Mouse (Mus musculus): Measurements from ENCODE around the gene Nectin2.
"Not testable (repeated sequence)": the region's sequence is repeated elsewhere in the genome, so short reads cannot be mapped to it uniquely, and the experiment has no call there.

The Nectin2 gene

GRCm38 (mm10) chr7:19750217-19751069 is at the start of gene Nectin2:
Nectin2 (minus strand) TSS chr7:19750483.
- peak; percentile 89 for DNase-seq (ENCODE audit: low read depth, low spot score)

DNA sequence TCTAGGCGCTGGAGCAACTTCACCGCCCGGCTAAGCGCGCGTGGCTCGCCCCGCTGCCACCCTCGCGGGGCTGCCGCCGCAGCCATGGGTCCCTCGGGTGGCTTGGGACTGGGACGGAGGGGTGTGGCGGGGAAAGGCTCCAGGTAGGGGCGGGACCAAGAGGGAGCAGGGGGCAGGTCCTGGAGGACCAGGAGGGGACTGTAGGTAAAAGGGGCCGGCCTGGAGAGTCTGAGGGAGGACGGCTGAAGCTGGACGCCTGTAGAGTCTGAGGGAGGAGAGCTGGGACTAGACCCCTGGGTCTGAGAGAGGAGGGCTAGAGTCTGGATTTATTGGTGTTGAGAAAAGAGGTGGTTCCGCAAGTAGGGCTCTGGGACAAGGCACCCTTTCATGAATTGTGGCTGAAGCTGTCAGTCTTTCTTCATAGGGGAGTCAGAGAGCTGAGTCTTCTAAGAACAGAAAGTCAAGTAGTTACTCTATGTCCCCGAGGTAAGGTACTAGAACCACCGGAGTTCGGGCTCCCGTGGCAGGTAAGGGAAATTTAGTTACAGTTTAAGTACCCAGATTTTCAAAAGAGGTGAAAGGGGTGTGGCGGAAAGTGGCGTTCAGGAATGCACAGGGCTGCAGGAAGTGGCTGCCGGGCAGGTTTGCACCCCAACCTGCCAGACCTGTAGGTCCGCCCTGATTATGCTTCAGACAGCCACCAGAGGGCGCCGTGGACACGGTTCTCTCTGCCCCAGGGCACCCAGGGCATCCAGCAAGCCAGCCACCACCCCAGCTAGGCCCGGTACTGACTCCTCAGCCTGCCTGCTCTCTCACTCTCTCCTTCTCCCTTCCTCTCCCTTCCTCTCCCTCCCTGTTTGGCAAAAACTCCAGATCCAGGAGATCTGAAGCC is 46.7 kb upstream of the Nectin2 start, which contains the start of gene Cblc:
TSS of gene Cblc (minus strand) at position 113 of the 892 bp plus-strand sequence.
- DNase-seq (ENCODE audit: low read depth, low spot score): peak; percentile 91

DNA sequence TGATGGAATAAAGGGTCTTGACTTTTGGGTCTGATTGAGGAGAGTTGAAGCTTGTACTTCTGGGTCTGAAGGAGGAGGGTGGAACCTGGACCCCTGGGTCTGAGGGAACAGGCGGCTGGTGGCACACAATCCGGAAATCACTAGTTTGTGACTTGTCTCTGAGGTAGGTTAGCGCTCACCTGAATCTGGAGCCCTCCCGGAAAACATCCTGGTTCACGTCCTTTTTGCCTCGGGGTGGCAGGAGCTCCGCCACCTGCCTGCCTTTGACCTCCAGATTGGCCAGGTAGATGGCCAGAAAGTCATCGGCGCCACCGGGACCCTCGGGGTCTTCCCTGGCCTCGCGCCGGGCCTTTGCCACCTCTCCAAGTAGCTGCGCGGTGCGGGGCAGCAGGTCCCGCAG is 46.0 kb upstream of the Nectin2 start:
- DNase-seq (ENCODE audit: low read depth, low spot score): peak; percentile 52

GRCm38 (mm10) chr7:19795236-19795635 is 45.0 kb upstream of the Nectin2 start:
- no peak for DNase-seq (ENCODE audit: low read depth, low spot score)

DNA sequence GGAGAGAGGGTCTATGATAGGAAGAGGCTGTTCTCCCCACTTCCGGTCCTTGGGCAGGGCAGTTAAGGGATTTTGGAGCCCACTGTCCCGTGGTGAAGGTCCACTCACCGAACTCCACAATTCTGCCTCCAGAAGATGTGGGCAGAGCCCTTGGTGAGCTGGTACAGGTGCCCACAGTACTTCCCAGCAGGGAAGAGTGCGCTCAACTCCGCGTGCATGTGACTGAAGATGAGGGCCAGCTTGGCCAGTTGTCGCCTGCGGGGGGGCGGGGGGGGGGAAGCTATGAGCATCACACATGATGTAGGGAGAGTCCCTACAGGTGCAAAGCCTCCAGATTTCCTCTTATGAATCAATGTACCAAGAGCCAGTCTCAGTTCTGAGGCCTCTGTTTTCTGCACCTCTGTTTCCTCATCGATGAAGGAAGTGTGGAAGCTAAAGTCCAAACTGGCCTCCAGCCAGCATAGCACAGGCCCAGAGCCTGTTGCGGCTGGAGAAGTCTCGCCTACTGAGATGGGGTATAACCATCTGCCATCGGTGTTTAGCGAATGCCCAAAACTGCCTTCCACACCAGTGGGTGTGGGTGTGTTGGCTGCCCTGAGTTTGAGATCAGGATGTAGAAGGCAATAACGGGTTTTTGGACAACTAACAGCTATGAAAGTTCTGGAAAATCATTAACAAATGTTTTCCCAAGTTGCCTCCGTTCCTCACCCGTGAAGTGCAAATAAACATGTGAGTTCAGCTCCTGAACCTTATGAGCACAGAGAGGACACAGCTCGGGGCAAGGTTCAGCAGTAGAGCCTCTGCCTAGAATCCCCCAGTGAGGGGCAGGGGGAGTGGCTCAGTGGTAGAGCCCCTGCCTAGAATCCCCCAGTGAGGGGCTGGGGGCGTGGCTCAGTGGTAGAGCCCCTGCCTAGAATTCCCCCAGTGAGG is 42.7 kb upstream of the Nectin2 start:
- DNase-seq (ENCODE audit: low read depth, low spot score): no peak

DNA sequence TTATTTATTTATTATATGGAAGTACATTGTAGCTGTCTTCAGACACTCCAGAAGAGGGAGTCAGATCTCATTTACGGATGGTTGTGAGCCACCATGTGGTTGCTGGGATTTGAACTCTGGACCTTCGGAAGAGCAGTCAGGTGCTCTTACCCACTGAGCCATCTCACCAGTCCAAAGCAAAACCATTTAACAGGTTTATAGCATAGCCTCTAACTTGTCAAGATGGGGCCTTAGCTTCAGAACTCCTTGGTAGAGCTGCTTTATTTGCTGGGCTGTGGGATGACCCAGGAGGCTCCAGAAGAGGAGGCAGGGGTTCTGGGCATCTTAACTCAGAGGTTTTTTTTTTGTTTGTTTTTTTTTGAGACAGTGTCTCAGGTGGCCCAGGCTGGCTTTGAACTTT is 41.2 kb upstream of the Nectin2 start:
- not testable (repeated sequence) for DNase-seq (ENCODE audit: low read depth, low spot score)

- DNase-seq (ENCODE audit: low read depth, low spot score): peak; percentile 86
Measured at GRCm38 (mm10) chr7:19789904-19790347, 39.6 kb upstream of the Nectin2 start.

GRCm38 (mm10) chr7:19785874-19786458 is 35.7 kb upstream of the Nectin2 start:
- no peak for DNase-seq (ENCODE audit: low read depth, low spot score)

DNA sequence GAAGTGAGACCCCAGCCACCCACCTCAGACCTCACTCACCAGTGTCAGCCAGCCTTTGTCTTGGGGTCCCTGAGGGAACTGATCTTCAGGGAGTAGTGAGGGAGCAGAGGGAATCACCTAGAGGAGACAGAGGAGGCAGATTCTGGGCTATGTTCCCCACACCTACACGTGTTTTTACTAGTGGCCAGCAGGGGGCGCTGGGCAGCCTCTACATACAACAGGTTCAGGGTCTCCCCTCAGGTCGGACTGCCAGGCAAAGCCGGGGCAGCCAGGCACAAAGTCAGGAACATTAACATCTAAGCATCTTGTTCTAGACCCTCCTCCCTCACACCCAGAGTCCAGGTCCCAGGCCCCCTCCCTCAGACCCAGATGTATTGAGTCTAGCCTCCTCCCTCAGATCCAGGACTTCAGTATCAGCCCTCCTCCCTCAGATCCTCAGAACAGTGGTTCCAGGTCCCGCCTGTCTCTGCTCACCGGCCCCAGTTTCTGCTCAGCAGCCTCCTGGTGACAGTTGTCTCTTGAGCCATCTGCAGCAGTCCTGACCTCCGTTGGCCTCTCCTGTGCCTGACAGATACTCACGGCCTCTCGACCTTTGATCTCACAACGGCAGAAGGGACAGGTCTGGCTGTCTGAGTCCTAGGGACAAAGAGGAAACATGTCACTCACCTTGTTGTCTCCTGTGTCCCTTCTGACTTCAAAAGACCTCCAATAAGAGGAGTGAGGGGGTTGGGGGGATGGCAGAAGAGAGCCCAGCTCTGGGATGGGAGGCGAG is 34.7 kb upstream of the Nectin2 start:
- DNase-seq (ENCODE audit: low read depth, low spot score): no peak

DNA sequence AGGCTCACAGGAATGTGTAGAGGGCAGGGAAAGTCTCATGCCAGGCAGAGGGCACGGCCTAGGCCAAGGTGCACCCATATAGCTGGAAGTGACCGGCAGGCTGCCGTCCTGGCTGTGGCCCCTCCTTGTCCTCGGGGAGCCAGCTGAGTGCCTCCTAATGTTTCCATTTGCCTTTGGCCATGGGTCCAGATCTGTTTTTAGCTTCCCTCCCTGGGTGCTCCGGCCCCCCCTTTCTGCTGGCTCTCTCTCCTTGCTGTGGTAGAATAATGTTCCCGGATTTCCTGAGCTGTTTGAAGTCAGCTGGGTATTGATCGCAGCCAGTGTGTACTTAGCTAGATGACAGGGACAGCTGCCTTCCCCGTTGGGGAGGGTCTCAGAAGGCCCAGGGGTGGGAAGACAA is 33.3 kb upstream of the Nectin2 start:
- no peak for DNase-seq (ENCODE audit: low read depth, low spot score)

DNA sequence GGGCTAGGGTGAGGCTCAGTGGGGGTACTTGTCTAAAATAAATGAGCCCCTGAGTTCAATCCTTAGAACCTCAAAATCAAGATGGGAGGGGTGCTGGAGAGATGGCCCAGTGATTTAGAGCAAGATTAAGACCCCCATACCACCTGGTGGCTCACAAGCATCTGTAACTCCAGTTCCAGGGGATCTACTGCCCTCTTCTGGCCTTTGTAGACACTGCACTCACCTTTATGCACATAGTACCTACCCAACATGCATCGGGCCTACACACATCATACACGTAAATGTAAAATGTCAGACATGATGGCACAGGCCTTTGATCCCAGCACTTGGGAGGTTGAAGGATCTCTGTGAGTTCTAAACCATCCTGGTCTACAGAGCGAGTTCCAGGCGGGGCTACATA is 32.4 kb upstream of the Nectin2 start:
- DNase-seq (ENCODE audit: low read depth, low spot score): peak; percentile 95

DNA sequence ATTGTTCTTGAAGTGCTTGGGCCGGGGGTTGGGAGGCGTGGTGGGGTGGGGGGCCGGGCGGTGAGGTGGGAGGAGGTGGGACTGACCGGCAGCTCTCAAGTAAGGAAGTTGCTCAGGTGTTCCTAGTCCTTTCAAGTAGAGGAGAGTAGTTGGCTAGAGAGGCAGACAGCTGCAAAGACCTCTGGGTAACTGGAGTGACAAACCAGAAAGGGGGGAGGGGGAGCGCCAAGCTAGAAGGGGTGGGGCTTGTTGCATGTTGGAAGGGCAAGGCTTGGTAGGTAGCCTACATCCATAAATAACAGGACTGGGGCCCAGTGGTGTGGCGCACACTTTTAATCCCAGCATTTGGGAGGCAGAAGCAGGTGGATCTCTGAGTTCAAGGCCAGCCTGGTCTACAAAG is 31.5 kb upstream of the Nectin2 start:
- peak; percentile 95 for DNase-seq (ENCODE audit: low read depth, low spot score)

DNA sequence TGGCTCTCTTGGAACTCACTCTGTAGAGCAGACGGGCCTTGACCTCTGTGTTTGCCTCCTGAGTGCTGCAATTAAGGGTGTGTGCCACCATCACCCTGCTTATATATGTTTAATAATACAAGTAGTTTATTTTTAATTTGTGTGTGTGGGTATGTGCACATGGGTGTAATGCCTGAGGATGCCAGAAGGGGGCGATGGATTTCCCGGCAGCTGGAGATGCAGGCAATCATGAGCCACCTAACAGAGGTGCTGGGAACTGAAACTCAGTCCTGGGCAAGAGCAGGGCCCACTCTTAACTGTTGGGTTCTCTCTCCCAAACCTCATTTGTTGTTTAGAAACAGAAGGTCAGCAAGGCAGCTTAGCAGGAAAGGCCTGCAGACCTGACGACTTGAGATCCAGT is 29.6 kb upstream of the Nectin2 start:
- peak; percentile 56 for DNase-seq (ENCODE audit: low read depth, low spot score)

GRCm38 (mm10) chr7:19778645-19779044 is 28.4 kb upstream of the Nectin2 start:
- DNase-seq (ENCODE audit: low read depth, low spot score): peak; percentile 48

- no peak for DNase-seq (ENCODE audit: low read depth, low spot score)
Measured at GRCm38 (mm10) chr7:19777049-19777723, 26.9 kb upstream of the Nectin2 start.

- no peak for DNase-seq (ENCODE audit: low read depth, low spot score)
Measured at GRCm38 (mm10) chr7:19771682-19772081, 21.4 kb upstream of the Nectin2 start.

- peak; percentile 93 for DNase-seq (ENCODE audit: low read depth, low spot score)
Measured at GRCm38 (mm10) chr7:19770984-19771391, 20.7 kb upstream of the Nectin2 start, which contains the start of gene Bcam. Bcam (minus strand) TSS chr7:19771016.

GRCm38 (mm10) chr7:19770375-19770754 is 20.1 kb upstream of the Nectin2 start:
- peak; percentile 89 for DNase-seq (ENCODE audit: low read depth, low spot score)
